In genomic region chr9:64814273-64814672, GRCm38 (mm10) we compare ENCODE assay signal across 1 mouse cellular context.
TF ChIP-seq lines count a peak whose summit lies in the region.

No protein-coding gene starts in this region.

TF ChIP-seq in MEL, 35 proteins besides CTCF, POLR2A, EP300 and RAD21 (continued from another document):
- TF ChIP-seq TCF12 (IDR thresholded peaks at IDR 0.05; ENCODE audit: low read depth, low read length) (0 out of 2 replicates have a peak, but pooled peaks have one; percentile 11), SMC3 (IDR thresholded peaks at IDR 0.05; ENCODE audit: low read depth, low read length) (peak; percentile 24), MYB (IDR thresholded peaks at IDR 0.05; ENCODE audit: low read depth, low read length) (no peak), NELFE (IDR thresholded peaks at IDR 0.05; ENCODE audit: low read depth, low read length) (no peak), JUND (IDR thresholded peaks at IDR 0.05; ENCODE audit: low read depth, low read length) (no peak), CHD1 (IDR thresholded peaks at IDR 0.05; ENCODE audit: low read depth, low read length) (no peak), UBTF (IDR thresholded peaks at IDR 0.05; ENCODE audit: borderline replicate concordance, insufficient read depth, low read depth, low read length) (no peak), USF2 (IDR thresholded peaks at IDR 0.05; ENCODE audit: borderline replicate concordance in 1 of 2, insufficient read depth in 1 of 2, low read depth in 1 of 2, low read length in 2 of 2) (no peak), BHLHE40 (IDR thresholded peaks at IDR 0.05; ENCODE audit: borderline replicate concordance, low read depth, low read length) (no peak), MYC (IDR thresholded peaks at IDR 0.05; ENCODE audit: low read depth, low read length) (no peak), ZC3H11A (IDR thresholded peaks at IDR 0.05; ENCODE audit: low read depth, low read length) (peak; percentile 19; the same call in 1 of the 2 replicates), MEF2A (IDR thresholded peaks at IDR 0.05; ENCODE audit: extremely low read depth, insufficient replicate concordance, low read depth, low read length, poor library complexity, severe bottlenecking) (no peak), ETS1 (IDR thresholded peaks at IDR 0.05; ENCODE audit: low read depth, low read length) (0 out of 2 replicates have a peak, but pooled peaks have one; percentile 18), SIN3A (IDR thresholded peaks at IDR 0.05; ENCODE audit: low read length) (no peak), HCFC1 (IDR thresholded peaks at IDR 0.05; ENCODE audit: low read depth, low read length) (no peak), E2F4 (IDR thresholded peaks at IDR 0.05; ENCODE audit: borderline replicate concordance, low read depth, low read length) (no peak), NRF1 (IDR thresholded peaks at IDR 0.05; ENCODE audit: insufficient read depth, low read depth, low read length, poor library complexity, severe bottlenecking) (no peak), CHD2 (IDR thresholded peaks at IDR 0.05; ENCODE audit: low read length) (no peak), ZNF384 (IDR thresholded peaks at IDR 0.05; ENCODE audit: low read depth, low read length) (no peak), MAX (IDR thresholded peaks at IDR 0.05; ENCODE audit: low read length) (no peak), ZMIZ1 (IDR thresholded peaks at IDR 0.05; ENCODE audit: low read depth, low read length) (no peak), ELF1 (IDR thresholded peaks at IDR 0.05; ENCODE audit: low read depth, low read length) (no peak), MAFK (IDR thresholded peaks at IDR 0.05; ENCODE audit: borderline replicate concordance, low read depth, low read length) (no peak), MAZ (IDR thresholded peaks at IDR 0.05; ENCODE audit: low read depth, low read length) (no peak), MXI1 (IDR thresholded peaks at IDR 0.05; ENCODE audit: low read depth, low read length) (no peak), KAT2A (conservative IDR thresholded peaks at IDR 0.05; ENCODE audit: low read depth, low read length) (no peak), GATA1 (IDR thresholded peaks at IDR 0.05; ENCODE audit: low read depth, low read length) (no peak), USF1 (IDR thresholded peaks at IDR 0.05; ENCODE audit: low read depth, low read length) (no peak)
